8 mouse cellular contexts compared by ENCODE assay signal in genomic region chr7:78846066-78846716, GRCm38 (mm10). TPM values are rescaled to one million over a fixed set of nuclear protein-coding genes. Genes with fewer than 3 reads are reported as not detected.
DNase-seq lines count a peak whose midpoint lies in the region; ATAC-seq and TF ChIP-seq lines count a peak whose summit lies in the region.

No protein-coding gene starts in this region.

- no peaks in the 10 kb centered on the region for H3K27me3 ChIP-seq in lung, embryonic 16.5 days (ENCODE audit: control insufficient read depth, insufficient read depth, low read depth, low read length)
- H3K27me3 ChIP-seq in embryonic facial prominence, embryonic 12.5 days: no peaks in the 10 kb centered on the region
- H3K27me3 ChIP-seq in limb, embryonic 10.5 days (ENCODE audit: low read depth, poor library complexity, severe bottlenecking): no peaks in the 10 kb centered on the region

- H3K9ac ChIP-seq in lung, embryonic 16.5 days (ENCODE audit: low read length): peak overlapping the region; percentile 93
- H3K9ac ChIP-seq in embryonic facial prominence, embryonic 12.5 days: peak overlapping the region; percentile 85

- no peaks in the 10 kb centered on the region for H3K9me3 ChIP-seq in lung, embryonic 16.5 days (ENCODE audit: control insufficient read depth, low read length)
- no peaks in the 10 kb centered on the region for H3K9me3 ChIP-seq in embryonic facial prominence, embryonic 12.5 days
- H3K9me3 ChIP-seq in limb, embryonic 10.5 days (replicated peaks): no peaks in the 10 kb centered on the region

- no peak for TF ChIP-seq POLR2A in olfactory bulb, adult 2 months (IDR thresholded peaks at IDR 0.05; ENCODE audit: insufficient read depth, low read depth, low read length)

- no peak overlapping the region; the same call in 1 of the 2 replicates for H3K27ac ChIP-seq in lung, embryonic 16.5 days (ENCODE audit: low read length)
- H3K27ac ChIP-seq in embryonic facial prominence, embryonic 12.5 days: peak overlapping the region; percentile 63; the same call in 1 of the 2 replicates
- H3K27ac ChIP-seq in limb, embryonic 10.5 days: peak overlapping the region; percentile 96
- peak overlapping the region; percentile 73; the same call in 1 of the 2 replicates for H3K27ac ChIP-seq in olfactory bulb, adult 2 months (ENCODE audit: insufficient read depth, low read depth, low read length)

- H3K4me2 ChIP-seq in lung, embryonic 16.5 days (ENCODE audit: low read depth, low read length): peak overlapping the region; percentile 75
- peak overlapping the region; percentile 65 for H3K4me2 ChIP-seq in embryonic facial prominence, embryonic 12.5 days (replicated peaks)

- no peak for TF ChIP-seq CTCF in olfactory bulb, adult 2 months (IDR thresholded peaks at IDR 0.05; ENCODE audit: insufficient read depth, low read depth, low read length)

- H3K4me1 ChIP-seq in lung, embryonic 16.5 days (replicated peaks; ENCODE audit: control insufficient read depth, insufficient read depth, low read length): peaks cover 2% of the 10 kb centered on the region; the same call in 1 of the 2 replicates
- H3K4me1 ChIP-seq in embryonic facial prominence, embryonic 12.5 days: peaks cover 7% of the 10 kb centered on the region; the same call in 1 of the 2 replicates
- peaks cover 8% of the 10 kb centered on the region for H3K4me1 ChIP-seq in limb, embryonic 10.5 days
- no peaks in the 10 kb centered on the region for H3K4me1 ChIP-seq in olfactory bulb, adult 2 months (ENCODE audit: control insufficient read depth, insufficient read depth, low read length)

- no peak for ATAC-seq in lung, embryonic 16.5 days (ENCODE audit: low read depth)
- no peak for ATAC-seq in embryonic facial prominence, embryonic 12.5 days (ENCODE audit: insufficient number of reproducible peaks, insufficient read depth, low FRiP score, low TSS enrichment)

- peaks cover 12% of the 10 kb centered on the region for H3K36me3 ChIP-seq in lung, embryonic 16.5 days (ENCODE audit: control insufficient read depth, insufficient read depth, low read length)
- H3K36me3 ChIP-seq in embryonic facial prominence, embryonic 12.5 days: peaks cover 20% of the 10 kb centered on the region
- peaks cover 32% of the 10 kb centered on the region for H3K36me3 ChIP-seq in limb, embryonic 10.5 days

- H3K4me3 ChIP-seq in lung, embryonic 16.5 days (ENCODE audit: low read length): peak overlapping the region; percentile 93
- peak overlapping the region; percentile 82 for H3K4me3 ChIP-seq in embryonic facial prominence, embryonic 12.5 days
- peak overlapping the region; percentile 89 for H3K4me3 ChIP-seq in limb, embryonic 10.5 days
- H3K4me3 ChIP-seq in olfactory bulb, adult 2 months (ENCODE audit: insufficient read depth, low read depth, low read length): peak overlapping the region; percentile 86

- no peak for DNase-seq in lung, postnatal 10 days
- no peak for DNase-seq in limb, embryonic 10.5 days (ENCODE audit: low spot score)
- no peak for DNase-seq in left cerebral cortex, adult 18-20 months (ENCODE audit: low spot score in 2 of 2)
- DNase-seq in frontal cortex, postnatal 14 days (ENCODE audit: low spot score in 2 of 2): no peak
- no peak for DNase-seq in cerebellum, adult 11 months

- 36% methylated on average over 12 of the region's 12 CpGs for WGBS in lung, embryonic 16.5 days
- 34% methylated on average over 12 of the region's 12 CpGs for WGBS in embryonic facial prominence, embryonic 12.5 days
- WGBS in limb, embryonic 10.5 days: 45% methylated on average over 12 of the region's 12 CpGs
- 30% methylated on average over 12 of the region's 12 CpGs for WGBS in olfactory bulb, adult 2 months

RNA-seq across cellular contexts. Expression of gene Det1, which starts 0.9 kb away (rescaled TPM):
- 16.9 and 17.7 TPM in 2 replicates for polyA plus RNA-seq in lung, embryonic 16.5 days (2015; fragmentation: Nextera tagmentation; extraction: Ambion mirVana)
- polyA plus RNA-seq in embryonic facial prominence, embryonic 12.5 days (2016; fragmentation: Nextera tagmentation; extraction: Ambion mirVana): 23.7 and 24.8 TPM in 2 replicates
- polyA plus RNA-seq in limb, embryonic 10.5 days (2016; fragmentation: Nextera tagmentation; extraction: Ambion mirVana): 21.0 and 23.5 TPM in 2 replicates
- polyA plus RNA-seq in olfactory bulb, adult 2 months (2012; ENCODE audit: insufficient read depth, insufficient read length, low replicate concordance, missing spikeins): not detected in 2 replicates
- total RNA-seq in left cerebral cortex, adult 18-20 months (2021): 1 to 10 TPM; 5.4 to 6.2 TPM

RNA-seq across cellular contexts. Expression of gene Aen, which starts 49.5 kb away (rescaled TPM):
- polyA plus RNA-seq in lung, embryonic 16.5 days (2015; fragmentation: Nextera tagmentation; extraction: Ambion mirVana): 27.6 TPM in 2 replicates
- 43.4 and 45.8 TPM in 2 replicates for polyA plus RNA-seq in embryonic facial prominence, embryonic 12.5 days (2016; fragmentation: Nextera tagmentation; extraction: Ambion mirVana)
- 59.5 and 73.3 TPM in 2 replicates for polyA plus RNA-seq in limb, embryonic 10.5 days (2016; fragmentation: Nextera tagmentation; extraction: Ambion mirVana)
- not detected in 2 replicates for polyA plus RNA-seq in olfactory bulb, adult 2 months (2012; ENCODE audit: insufficient read depth, insufficient read length, low replicate concordance, missing spikeins)
- 10 to 100 TPM; 21.5 to 25.5 TPM for total RNA-seq in left cerebral cortex, adult 18-20 months (2021)
